Mouse (Mus musculus): Measurements from ENCODE around the gene Dnajb8.

Gene Dnajb8

DNA sequence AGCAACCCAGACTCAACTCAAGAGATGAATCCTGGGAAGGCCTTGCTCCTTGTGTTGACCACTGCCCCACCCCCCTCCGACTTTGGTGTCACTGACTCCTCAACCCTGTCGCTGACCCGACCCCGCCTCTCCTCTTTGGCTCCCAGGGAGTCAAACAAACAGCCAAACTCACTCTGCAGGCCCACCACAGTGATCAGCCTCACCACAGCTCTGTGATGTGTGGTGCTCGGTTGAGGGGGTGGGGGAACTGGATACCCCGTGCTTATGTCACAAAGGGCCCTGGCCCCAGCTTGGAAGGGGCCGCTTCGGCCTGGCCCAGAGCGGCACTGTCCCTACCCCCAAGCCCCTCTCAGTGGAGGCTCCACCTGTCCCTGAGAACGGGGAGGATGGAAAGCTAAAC is at the start of gene Dnajb8:
Dnajb8 (plus strand) TSS at position 301 of the 400 bp plus-strand sequence.
- DNase-seq: no peak

DNA sequence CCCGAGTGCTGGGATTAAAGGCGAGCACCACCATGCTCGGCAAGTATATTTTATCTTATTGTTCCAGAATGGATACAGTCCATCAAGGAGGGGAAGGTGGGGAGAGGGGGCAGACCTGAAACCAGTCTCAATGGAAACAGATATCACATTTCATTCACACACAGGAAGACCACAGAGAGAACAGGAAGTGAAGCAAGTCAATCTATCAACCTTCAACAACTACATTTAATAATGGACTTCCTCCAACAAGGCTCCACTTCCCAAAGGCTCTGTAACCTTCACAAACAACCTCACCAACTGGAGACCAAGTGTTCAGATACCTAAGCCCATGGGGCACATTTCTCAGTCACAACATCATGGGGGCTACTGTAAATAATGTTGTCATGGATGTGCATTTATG is 47.9 kb upstream of the Dnajb8 start:
- no peak for DNase-seq

- DNase-seq: no peak
Measured at GRCm38 (mm10) chr6:88174676-88175075, 47.4 kb upstream of the Dnajb8 start.

DNA sequence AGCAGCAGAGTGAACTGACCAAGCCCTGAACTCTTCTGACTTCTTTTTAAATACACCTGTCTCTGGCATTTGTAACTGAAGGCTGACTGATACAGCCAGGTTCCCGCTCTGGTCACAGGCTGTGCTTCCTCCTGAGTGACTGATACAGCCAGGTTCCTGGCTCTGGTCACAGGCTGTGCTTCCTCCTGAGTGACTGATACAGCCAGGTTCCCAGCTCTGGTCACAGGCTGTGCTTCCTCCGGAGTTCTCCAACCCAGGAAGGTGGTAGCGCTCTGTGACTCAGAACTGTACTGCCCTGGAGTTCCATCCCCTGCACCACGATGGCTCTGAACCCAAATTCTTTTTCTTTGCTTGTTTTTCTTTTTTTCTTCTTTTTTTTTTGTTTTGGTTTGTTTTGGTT is 37.4 kb upstream of the Dnajb8 start:
- DNase-seq: no peak

- peak; percentile 57 for DNase-seq
Measured at GRCm38 (mm10) chr6:88188148-88188547, 33.9 kb upstream of the Dnajb8 start.

DNA sequence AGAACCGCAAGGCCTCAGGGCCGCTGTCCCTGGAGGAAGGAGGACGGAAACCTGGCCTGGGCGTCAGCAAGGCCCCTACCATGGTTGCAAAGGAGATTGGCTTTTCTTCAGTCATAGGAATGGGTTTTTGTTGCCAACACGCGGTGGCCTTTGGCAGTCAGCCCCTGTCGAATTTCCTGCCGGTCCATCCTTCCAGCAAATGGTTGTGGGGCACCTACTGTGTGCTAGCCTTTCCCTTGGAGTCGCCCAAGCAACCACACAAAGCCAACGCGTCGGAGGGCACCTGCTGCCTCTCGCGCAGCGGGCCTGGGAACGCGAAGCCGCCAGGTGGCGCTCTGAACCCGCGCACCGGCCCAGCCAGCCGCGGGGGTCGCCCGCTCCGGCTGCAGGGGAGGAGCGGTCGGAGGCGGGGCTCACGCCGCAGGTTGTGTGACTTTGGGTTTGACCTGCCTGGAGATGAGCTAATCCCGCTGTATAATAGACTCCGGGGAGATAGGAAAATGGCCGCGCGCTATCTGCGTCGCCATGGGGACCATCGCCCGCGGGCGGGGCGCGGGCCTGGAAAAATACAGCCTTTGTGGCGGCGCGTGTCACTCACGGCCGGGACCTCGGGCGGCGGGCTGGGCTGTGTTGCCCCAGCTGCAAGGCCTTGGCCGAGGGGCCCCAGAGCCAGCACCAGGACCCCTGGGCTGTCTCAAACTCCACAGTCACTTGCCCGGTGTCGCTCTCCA is 32.6 kb upstream of the Dnajb8 start:
- peak; percentile 65 for DNase-seq

- DNase-seq: no peak
Measured at GRCm38 (mm10) chr6:88190043-88190309, 32.1 kb upstream of the Dnajb8 start.

DNA sequence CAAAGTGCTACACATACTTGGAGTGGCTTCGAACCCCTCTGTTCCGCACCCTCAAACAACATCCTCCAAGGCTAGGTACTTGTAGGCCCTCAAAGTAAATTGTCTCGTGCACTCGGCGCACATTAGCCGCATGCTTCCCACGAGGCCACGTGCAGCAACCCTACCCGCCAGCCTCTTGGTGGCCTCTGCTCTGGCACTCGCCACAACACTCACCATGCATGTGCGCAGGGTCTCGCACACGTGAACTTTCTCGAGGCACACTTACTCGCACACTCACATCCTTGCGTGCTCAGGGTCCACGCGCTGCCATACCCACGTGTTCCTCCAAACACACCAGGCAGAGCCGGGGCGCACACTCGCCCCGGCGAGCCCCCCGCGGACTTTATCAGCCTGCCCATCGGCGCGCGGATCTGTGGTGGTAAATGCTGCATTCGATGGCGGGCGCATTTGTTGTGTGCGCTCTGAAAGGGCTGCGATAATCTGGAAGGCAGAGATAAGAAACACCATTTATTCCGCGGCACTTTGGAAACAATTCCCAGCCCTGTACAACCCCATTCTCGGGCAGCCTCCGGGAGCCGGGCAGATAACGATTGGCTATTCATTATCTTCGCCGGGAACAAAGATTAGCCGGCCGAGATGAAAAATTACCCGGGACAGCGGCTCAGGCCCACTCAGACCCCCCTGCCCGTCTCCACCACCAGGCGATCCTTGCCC is 31.6 kb upstream of the Dnajb8 start:
- no peak for DNase-seq

GRCm38 (mm10) chr6:88191024-88191365 is 31.1 kb upstream of the Dnajb8 start:
- no peak for DNase-seq

DNA sequence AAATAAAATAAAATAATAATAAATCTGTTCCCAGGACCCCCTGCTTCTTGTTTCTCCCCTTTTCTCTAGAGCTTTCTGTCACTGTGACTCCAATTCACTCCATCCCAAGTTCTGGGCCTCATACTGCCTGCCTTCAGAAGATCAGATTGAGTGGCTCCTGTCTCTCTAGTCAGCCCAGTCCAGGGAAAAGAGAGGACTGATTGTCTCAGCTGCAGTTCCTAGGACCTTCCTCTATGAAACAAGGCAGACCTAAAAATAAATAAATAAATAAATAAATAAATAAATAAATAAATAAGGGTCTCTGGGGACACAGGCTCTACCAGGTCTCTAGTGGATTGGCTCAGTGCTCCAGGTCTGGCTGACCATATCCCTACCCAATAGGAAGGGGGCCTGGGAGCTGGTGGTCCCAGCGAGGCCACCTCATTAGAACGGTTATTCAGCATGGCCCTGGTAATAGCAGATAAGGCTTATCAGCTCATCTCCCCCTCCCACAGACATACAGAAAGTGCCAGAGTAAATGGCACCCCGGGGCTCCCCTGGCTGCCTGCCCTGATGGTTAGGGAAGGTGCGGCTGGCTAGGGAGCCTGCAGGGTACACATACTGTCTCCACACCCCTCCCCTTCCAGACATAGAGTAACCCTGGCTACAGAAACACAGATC is 30.5 kb upstream of the Dnajb8 start:
- DNase-seq: no peak

- DNase-seq: no peak
Measured at GRCm38 (mm10) chr6:88192756-88193155, 29.3 kb upstream of the Dnajb8 start.

DNA sequence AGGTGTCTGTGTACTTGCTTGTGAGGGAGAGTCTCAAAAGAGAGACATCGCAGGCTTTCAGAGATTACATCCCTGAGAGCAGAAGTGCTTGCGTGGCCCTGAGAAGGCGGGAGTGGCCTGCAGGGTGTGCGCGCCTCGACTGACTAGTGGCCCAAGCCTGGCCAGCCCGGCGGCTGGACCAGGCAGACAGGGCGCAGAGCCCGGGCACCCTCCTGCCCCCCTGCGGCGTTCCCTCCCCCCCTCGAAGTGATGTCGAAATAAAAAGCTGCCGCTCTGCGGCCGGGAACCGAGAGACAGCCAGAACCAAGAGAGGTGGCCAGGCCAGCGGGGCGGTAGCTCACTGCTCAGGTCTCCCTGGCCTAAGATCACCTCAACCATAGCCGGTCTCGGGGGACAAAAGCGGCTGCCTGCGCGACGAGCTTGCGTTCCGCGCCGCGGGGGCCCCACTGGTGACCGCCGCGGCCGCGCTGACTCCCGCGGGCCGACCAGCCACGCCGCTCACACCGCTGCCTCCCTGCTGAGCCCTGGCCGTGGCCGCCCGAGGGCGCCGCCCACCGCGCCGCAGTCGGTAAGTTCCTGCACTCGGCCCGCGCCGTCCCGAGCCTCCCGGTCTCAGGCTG is 28.5 kb upstream of the Dnajb8 start, which contains the start of gene Gata2:
Gata2 (plus strand) TSS at position 459 of the 620 bp plus-strand sequence.
- DNase-seq: no peak

DNA sequence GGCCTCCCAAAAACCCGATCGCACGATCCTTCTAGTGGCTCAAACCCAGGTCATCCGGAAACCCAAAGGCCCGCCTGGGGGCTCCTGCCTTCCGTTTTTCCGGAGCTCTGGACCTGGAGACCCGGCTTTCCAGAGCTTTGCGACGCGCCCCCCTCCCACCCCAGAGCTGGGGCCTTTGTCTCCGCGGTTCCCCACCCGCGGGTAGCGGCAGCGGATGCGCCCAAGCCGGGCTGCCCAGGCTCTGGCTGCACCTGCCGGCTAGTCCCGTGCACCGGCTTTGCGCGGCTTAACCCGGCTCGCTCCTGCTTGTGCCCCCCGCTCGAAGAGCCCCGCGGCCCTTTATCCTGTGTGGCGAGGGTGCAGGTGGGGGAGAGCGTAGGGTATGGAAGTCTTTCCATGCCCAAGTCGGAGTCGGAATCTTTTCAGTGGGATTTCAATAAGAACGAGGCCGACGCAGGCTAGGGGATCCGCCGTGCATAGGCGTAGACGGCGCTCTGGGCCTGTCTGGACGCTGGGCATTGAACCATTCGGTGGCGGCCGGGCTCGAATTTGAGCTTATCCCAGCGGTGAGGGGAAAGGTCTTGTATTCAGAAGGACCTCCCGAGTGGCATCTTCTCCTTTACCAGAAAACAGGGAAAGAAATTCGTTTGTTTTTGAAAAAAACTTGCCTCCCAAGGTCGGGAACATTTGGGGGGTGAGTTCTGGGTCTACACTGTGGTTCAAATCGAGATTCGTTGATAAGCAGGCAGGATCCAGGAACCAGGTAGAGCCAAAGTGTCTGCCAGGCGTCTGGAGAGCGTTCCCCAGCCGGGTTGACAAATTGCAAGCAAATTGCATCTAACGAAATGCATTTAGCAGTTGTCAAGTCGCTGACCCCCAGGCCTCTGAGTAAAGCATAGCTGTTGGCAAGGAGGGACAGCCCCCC is 27.8 kb upstream of the Dnajb8 start:
- no peak for DNase-seq

GRCm38 (mm10) chr6:88194978-88195325 is 27.1 kb upstream of the Dnajb8 start:
- no peak for DNase-seq

DNA sequence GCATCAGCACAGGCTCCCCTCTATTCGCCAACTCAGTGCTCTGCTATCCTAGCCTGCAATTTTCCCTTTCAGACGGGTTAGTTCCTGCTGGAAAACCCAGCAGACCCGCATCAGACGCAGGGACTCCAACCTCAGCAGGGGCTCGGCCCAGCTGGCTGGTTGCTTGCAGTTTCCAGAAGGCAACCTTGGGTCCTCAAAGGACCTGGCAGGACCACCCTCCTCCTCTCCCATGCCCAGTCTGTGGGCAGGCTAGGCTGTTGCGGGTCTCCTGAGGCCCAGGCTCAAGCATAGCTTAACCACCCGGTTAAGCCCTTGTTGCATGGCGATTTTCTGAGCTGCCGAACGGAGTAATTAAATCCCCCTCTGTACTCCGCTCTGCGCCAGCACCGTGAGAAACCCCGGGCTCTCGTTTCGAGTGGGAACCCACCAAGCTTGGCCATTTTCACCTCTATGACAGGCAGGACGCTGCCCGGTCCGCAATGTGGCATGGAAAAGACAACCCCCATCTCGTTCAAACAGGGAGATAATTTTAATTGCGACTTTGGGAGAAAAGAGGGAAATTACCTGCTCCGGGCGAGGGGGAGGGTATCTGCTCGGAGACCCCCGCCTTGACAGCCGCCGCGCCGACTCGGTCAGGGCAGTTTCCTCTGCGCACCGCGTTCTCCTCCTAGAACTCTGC is 25.9 kb upstream of the Dnajb8 start:
- no peak for DNase-seq

GRCm38 (mm10) chr6:88196733-88197312 is 25.2 kb upstream of the Dnajb8 start:
- DNase-seq: no peak

- DNase-seq: no peak
Measured at GRCm38 (mm10) chr6:88197313-88198069, 24.6 kb upstream of the Dnajb8 start.

- DNase-seq: peak; percentile 32
Measured at GRCm38 (mm10) chr6:88198070-88198940, 23.8 kb upstream of the Dnajb8 start.

DNA sequence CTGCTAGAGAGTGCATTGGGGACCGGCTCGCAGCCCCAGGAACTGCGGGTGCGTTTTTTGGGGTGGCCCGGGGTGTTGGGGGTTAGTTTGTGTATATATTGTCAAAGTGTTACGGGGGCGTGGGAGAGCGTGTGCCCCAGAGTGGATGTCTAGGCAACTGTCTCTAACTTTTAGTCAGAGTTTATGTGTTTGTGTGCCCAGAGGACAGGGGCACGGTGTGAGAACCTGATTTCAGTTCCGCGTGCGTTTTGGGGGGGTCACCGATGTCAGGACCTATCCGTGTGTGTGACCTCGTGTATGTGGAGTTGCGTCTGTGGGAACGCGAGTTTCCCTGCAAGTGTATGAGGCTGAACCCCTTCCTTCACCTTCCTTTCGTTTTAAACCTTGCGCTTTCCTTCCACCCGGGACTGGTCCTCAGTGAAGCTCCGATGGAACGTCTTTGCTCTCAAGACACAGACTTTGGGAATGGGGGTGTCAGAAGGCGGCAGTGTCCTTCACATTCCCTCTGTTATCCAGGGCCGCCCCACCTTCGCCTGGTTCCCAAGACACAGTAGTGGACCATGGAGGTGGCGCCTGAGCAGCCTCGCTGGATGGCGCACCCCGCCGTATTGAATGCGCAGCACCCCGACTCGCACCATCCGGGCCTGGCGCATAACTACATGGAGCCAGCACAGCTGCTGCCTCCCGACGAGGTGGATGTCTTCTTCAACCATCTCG is 22.9 kb upstream of the Dnajb8 start:
- no peak for DNase-seq
